Mouse (Mus musculus) right cerebral cortex, postnatal 4 days (tissue): ENCODE data around the gene P2rx7.
"Not testable (repeated sequence)": the region's sequence is repeated elsewhere in the genome, so short reads cannot be mapped to it uniquely, and the experiment has no call there.

ENCODE experiments used
- DNase-seq: peaks from one replicate; pipeline ENCODE4 v3.0.0-alpha.2; 2022

P2rx7 gene

DNA sequence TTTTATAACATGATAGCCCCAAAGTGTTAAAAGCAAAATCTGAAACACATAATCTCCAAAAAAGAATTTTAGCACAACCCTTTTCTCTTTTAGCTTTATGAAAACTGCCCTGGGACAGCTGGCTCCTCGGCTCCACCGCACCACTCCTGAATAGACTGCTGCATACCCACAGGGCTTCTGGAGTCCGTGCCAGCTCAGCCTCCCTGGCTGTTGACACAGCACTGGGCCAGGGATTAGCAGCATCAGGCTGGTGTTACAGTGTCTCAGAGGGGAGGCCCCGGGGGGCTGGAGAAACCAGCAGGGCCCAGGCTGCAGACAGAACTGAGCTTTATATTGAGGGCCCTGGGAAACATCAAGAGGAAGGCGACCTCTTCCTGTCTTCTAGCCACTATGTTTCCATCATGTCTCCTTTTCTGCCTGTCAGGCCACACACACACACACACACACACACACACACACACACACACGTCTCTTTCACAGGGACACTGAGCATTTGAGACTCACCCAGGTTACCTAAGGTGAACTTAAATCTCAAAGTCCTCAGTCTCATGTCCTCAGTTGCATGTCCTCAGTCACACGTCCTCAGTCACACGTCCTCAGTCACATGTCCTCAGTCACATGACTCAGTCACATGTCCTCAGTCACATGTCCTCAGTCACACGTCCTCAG lies 3.7 kb downstream of the P2rx7 start:
- DNase-seq: no peak

DNA sequence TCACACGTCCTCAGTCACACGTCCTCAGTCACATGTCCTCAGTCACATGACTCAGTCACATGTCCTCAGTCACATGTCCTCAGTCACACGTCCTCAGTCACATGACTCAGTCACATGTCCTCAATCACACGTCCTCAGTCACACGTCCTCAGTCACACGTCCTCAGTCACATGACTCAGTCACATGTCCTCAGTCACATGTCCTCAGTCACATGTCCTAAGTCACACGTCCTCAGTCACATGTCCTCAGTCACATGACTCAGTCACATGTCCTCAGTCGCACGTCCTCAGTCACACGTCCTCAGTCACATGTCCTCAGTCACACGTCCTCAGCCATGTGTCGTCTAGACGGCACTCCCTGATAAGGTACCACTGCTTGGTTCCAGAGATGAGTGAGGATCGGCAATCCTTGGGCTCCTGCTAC lies 4.3 kb downstream of the P2rx7 start:
- not testable (repeated sequence) for DNase-seq

DNA sequence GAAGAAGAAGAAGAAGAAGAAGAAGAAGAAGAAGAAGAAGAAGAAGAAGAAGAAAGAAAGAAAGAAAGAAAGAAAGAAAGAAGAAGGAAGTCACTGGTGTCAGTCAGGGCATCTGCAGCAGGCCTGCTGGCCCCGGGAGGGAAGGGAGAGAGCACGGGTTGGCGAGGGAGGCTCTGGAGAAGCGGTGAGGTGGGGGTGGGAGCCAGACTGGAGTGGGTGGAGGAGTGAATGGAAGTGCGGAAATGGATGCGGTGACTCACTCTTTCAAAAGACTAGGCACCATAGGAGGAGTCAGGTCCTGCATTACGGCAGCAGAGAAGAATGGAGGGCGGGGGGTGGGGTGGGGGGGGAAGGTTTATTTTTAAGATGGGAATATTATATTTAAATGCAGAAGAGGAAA lies 5.6 kb downstream of the P2rx7 start:
- no peak for DNase-seq

DNA sequence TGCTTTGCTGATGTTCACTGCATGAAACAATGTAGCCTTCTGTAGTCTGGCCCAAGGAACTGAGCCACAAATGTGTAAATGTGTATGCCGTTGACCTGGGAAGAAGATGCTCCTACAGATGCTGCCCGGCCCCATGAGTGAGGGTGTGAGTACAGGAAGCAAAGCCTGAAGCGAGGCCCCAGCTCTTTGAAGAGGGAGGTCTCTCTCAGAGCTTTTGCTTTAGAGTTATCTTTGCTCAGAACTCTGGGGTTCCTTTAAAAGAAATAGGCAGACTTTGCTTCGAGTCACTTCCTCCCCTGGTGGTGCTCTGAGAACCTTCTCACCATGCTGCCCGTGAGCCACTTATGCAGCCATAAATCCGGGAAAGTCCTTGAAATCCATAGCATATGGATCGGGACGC lies 6.4 kb downstream of the P2rx7 start:
- DNase-seq: no peak

DNA sequence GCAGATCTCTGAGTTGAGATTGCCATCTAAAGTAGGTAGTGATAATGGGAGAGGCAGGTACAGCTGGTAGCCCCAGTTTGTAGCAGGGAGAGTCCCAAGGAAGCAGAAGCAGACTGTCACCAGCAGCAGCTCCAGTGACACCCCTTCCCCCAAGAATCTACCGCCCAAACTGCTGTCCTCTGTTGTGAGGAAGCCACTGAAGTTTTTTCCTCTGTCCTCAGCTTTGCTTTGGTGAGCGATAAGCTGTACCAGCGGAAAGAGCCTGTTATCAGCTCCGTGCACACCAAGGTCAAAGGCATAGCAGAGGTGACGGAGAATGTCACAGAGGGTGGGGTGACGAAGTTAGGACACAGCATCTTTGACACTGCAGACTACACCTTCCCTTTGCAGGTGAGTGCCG lies 8.8 kb downstream of the P2rx7 start:
- no peak for DNase-seq

DNA sequence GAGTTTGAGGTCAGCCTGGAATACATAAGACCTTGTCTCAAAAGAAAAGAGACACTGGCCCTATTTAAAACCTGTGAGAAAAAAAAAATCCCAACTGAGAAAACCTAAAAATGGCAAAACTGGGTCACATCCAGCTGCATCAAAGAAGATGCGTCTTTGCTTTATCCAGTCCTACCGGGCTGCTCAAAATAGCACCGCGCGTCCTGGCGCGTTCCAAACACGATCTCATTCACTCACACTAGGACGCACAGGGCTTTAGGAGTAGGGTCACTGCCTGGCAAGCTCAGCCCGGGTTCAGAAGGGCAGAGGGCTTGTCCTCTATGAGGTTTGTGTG lies 9.4 kb downstream of the P2rx7 start:
- DNase-seq: no peak

DNA sequence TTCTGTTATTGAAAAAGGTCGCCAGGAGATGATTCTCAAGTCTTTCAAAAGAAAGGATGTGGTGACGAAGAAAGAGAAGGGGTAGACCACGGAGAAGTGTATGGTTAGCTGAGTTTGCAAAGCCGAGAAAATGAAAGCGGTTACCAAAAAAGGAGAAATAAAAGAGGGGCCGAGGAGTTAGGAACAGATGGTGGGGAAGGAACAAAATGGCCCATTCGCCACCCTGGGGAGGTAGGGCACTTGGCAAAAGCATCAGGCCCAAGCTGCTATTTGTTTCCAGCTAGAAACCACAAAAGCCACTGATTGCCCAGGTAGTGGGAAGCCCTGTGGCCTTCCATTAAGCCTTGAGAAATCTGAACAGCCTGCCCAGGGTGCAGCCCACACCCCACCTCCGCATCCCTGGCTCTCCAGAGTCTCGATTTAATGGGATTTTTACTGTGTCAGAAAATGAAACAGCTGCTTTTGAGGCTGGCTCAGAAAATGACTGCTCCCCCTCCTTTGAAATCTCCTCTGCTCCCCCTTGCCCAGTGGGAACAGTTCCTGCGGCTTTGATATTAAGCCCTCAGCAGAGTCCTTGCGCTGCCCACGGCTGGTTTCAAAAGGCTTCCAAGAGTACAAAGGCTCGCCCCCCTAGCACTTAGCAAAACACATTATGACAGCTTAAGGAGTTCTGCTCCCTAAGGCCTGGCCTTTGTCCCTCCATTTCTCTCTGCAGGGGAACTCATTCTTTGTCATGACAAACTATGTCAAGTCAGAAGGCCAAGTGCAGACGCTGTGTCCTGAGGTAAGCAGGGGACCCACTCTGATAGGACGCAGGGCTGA lies 9.9 kb downstream of the P2rx7 start:
- DNase-seq: no peak

DNA sequence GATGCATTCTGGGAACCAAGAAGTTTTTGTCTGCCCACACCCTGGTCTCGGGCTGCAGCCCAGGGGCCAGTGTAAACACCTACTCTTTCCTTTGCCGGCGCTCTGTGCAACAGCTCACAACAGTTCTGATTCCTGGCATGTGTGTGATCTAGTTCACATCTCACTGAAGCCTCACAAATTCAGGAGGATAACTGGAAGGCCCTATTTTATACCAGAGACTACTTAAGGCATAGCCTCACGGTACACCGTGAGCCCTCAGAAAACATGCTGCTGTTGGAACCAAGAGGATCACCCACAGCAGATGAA lies 10.5 kb downstream of the P2rx7 start:
- DNase-seq: no peak

DNA sequence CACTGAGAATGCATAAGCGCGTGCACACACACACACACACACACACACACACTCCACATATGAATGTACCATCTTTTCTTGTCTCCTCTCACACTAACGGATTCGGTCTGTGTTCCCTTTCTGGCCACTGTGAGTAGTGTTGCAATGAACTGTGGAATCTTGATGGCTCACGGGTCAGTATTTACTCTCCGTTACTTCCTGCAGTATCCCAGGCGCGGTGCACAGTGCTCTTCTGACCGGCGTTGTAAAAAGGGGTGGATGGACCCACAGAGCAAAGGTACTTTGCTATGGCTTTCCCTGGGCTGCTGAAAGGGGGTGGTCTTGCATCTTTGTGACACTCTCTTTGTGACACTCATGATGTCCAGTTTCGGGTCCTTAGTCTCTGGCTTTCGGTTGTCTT lies 13.1 kb downstream of the P2rx7 start:
- DNase-seq: no peak

DNA sequence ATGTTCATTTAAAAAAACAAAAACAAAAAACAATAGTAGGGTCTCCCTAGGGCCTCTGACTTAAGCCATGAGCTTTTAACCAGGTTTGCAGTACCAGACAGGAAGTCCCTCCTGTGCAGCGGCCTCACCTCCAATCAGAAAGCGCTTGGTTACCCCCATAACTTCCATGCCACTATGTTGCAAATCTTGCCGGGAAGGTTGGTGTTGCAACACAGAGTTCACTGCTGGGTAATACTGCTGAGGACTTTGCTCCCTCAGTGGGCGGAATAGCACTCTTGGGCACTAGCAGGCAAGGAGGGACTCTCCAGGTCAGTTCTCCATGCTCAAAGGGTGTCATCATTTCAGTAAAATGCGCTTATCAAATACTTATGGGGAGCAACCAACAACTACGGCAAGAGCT lies 18.8 kb downstream of the P2rx7 start:
- no peak for DNase-seq

DNA sequence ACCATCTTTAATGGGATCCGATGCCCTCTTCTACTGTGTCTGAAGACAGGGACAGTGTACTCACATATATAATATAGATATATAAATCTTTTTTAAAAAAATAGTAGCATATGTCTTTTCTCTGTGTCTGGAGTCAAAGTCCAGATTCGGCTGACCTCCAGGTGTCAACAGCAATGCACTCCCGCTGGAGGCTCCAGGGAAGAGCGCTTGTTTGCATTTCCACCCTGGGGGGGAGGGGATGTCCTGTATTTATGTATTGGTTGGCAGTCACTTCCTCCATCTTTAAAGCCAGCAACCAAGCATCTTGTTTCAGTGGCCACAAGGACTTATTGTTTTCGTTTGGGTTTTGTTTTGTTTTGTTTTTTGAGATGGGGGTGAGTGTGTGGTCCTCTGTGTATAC lies 21.3 kb downstream of the P2rx7 start:
- DNase-seq: no peak

DNA sequence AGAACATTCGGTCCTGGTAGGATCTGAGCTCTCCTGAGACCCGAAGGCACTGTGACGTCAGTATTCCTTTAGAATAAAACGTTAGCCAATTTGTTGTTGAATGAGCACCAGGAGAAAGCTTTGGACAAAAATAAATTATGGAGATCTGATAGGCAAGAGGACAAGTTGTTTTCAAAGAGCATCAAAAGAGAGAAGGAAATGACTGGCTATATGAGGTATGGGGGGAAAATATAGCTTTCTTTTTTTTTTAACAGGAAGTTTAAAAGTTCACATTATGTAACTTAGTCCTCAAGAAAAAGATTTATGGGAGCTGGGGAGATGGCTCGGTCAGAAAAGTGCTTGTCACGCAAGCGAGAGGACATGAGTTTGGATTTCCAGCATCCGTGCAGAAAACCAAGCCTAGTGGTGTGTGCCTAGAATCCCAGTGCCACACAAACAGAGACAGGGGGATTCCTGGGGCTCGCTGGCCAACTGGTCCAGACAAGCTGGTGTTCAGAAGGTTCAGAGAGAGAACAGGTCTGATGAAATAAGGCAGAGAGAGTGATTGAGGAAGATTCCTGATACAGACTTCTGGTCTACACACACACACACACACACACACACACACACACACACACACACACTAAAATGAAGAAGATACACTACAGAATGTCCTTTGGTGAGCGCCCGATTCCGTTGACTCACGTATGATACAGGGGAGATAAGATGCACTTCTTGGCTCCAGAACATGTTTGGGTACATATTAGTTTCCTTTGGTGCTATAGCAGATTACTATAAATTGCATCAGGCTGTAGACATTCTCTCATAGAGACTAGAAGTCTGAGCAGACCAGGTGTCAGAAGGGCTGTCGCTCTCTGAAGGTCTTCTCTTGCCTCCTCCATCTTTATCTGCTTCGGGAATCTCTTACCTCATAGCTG lies 25.5 kb downstream of the P2rx7 start:
- no peak for DNase-seq

DNA sequence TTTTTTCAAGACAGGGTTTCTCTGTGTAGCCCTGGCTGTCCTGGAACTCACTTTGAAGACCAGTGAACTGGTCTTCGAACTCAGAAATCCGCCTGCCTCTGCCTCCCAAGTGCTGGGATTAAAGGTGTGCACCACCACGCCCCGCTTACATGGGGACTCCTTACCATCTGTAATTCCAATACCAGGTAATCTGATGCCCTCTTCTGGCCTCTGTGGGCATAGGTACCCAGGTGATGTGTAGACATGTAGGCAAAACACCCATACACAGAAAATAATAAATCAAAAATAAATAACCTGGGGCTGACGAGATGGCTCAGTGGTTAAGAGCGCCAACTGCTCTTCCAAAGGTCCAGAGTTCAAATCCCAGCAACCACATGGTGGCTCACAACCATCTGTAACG lies 27.9 kb downstream of the P2rx7 start:
- DNase-seq: not testable (repeated sequence)

DNA sequence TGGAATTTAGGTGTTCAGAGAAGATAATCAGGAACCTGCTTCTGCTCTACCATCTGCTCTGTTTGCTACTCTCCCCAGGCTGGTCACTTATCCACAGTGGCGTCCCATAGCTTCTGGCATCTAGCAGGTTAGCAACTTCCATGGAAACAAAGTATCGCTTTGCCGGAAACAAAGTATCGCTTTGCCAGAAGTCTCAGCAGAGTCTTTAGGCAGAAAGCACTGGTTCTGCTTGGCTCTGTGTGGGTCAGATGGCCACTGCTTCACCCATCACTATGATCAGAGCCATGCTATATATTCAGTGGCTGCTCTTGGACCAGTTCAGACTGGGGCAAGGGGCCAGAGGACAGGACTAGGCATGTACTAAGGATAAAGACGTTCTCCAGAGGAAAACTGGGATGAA lies 28.6 kb downstream of the P2rx7 start:
- DNase-seq: no peak

DNA sequence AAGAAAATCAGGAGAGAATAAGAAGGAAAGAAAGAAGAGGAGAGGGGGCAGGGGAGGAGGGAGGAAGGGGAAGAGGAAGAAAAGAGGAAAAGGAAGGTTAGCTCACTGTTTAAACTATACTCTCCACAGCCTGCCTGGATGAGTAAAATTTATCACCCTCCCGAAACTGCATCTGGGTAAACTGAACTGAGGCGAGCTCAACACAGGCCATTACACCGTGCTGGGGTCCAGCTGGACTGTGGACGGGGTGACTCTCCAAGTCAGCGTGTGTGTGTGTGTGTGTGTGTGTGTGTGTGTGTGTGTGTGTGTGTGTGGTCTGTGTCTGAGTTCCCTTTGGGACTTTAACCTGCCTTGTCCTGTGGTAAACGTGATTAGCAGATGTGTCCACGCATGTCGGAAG lies 32.3 kb downstream of the P2rx7 start:
- no peak for DNase-seq

DNA sequence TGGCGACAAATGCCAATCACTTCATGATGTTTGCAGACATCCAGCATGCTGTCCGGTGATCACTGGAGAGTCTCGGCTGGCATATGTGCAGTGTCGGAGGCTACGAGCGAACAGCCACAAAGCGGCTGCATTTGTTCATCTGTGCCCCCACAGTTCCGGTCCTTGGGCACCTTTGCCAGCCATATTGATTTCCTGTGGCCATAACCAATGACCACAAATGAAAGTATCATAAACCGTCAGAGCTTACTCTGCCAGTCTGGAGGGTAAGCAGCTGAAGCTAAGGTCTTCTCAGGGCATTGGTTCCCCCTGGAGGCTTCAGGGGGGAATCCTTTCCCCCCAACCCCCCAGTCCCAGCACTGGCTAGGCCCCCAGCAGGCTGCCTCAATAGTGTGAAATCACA lies 34.3 kb downstream of the P2rx7 start:
- DNase-seq: no peak

DNA sequence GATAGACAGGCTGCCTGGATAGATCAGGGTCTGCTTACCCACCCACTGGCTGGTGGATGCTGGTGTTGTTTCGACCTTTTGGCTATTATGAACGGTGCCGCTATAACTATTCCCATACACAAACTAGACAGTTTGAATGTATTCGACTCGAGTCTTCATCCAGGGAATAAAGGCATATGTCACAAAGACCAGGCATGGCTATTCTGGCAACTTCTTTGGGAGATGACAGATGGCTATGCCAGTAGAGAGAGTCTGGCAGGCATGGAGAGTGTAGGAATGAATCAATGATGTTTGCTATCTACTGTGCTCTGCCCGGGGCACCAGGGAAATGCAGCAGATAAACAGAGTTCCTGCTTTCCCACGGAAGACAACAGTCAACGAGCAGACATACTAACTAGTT lies 36.2 kb downstream of the P2rx7 start:
- DNase-seq: no peak

DNA sequence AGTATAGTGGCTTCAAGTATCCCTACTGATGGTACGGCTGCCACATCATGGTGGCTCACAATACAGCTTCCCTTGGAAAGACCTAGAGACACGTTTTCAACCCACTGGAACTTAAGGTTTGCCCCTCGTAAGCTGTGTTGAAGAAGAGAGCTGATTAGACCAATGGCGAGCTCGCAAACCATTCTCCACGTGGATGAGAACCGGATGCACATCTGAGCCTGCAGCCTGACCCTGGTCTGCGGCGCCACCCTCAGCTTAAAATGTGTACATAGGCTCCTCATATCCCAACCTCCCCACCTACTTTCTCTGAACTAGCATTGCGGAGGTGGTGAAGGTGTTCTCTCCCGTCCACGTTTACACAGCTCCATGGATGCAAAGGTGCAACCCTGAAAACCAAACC lies 37.6 kb downstream of the P2rx7 start:
- DNase-seq: no peak

DNA sequence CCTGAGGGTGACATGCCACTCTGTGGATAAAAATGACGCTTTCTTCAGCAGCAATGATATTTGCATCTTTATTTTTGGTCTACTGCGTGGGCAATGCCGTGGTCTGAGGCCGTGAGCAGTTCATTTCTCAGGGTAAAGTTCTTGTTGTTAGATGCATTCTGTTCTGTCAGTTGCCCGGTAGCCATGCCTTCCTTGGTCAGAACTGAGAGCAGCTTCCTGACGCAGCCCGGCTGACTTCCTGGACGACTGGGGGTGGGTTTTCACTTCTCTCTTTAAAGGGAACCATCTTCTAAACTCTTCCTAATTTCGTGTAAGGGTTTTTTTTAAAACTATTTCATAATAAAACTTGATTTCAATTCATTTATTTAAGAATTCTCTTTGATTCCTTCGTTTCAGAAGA lies 40.2 kb downstream of the P2rx7 start:
- no peak for DNase-seq

DNA sequence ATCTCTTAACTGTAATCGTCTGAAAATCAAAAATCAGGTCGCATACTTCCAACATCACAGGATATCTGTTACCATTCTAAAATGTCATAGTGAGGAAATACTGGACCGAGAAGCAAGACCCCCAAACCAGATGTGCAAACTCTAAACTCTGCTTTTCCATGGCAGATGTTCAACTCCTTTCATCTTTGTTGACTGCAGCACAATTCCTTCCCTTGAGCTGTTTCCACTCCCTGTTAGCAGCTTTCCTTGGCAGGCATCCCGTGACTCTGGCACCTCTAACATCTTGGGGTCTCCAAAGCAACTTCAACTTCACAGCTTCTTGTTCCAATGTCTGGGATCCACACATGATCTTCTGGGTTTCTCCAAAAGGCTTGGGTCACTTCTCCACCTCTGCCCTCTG lies 43.7 kb downstream of the P2rx7 start:
- no peak for DNase-seq

DNA sequence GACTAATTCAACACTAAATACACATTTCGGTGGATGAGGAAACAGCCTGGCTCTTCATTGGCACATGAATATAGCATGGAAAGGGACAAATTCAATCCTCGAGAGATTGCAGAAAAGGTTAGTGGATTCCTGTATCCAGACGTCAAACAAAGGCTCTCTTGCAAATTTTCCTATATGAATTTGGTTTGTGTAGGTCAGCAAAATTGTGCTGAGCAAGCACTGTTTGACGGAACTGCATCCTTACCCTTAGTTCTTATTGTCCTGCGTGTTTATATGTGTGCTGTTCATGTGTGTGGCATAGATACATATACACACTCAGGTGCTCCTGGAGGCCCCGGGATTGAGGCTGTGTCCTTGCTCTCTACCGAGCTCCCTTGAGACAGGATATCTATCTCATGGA lies 45.4 kb downstream of the P2rx7 start:
- DNase-seq: no peak

DNA sequence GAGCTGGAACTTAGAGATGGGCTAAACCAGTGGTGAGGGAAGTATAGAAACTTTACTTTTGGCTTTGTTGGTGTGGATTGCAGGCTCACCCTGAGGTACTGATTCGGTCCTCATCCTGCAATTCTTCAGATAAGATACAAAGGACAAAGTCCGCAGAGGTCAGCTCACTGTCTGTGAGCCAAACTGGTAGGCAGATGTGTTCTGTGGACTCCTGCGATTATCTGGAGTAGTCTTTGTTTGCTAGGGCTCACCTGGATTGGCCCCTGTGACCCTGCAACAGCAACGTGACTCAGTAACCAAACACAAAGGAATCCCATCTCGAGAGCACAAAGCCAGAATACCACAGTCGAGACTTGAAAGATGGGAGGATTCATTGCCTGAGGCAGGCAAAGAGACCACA lies 46.8 kb downstream of the P2rx7 start:
- DNase-seq: no peak

DNA sequence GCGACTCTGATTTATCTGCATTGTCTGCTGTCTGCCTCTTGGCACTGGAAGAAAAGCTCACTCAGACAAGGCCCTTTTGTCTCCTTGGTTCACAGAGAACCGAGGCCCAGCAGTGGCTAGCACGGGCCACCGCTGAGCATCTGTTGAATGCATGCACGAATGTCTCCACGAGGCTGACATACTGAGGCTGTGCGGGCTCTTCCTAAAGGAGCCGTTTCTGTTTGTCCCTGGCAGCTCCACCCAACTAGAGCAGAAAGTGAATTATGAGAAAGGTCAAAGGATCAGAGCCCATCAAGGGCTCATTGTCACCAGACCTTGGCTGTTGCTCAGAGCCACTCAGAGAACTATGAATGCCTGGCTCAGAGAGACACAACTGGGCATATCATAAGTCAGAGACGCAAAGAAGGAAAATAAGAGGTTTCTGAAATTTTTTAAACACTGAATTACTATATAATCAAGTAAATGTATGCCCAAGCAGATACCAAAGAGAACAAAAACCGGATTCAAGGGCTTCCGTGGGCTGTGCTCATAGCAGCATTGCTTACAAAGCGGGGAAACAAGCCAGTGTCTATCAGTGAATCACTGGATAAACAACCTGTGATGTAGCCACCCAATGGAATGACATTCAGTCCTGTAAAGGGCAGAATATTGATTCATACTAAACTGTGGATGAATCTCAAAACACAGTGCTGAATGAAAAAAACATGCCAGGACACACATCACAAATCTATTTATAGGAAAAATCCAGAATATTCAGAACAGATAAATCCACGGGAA lies 49.9 kb downstream of the P2rx7 start:
- DNase-seq: no peak
